Mouse (Mus musculus): ENCODE data around the gene A530064D06Rik. TPM values are rescaled to one million over a fixed set of nuclear protein-coding genes. Genes with fewer than 3 reads are reported as not detected.

Gene A530064D06Rik
- total RNA-seq, 1 experiment from 2014 or later = 32.4 TPM

Other genes starting within 250 kb of the A530064D06Rik start
- gene Foxp4, start 242.6 kb downstream of the A530064D06Rik start, total RNA-seq (2017) = 3.1 to 10.1 TPM (median 9.1 TPM) in 3 replicates
- not detected in 3 replicates for gene 1700122O11Rik, start 129.0 kb downstream of the A530064D06Rik start, total RNA-seq (2017)
- not detected in 3 replicates for gene 1700067P10Rik, start 78.0 kb downstream of the A530064D06Rik start, total RNA-seq (2017)
- 1.1 to 8.9 TPM (median 6.9 TPM) in 3 replicates for gene 9830107B12Rik, start 21.0 kb downstream of the A530064D06Rik start, total RNA-seq (2017)
- 75.7 to 167 TPM (median 150 TPM) in 3 replicates for gene Trem1, start 65.5 kb upstream of the A530064D06Rik start, total RNA-seq (2017)
- gene Trem3, start 80.5 kb upstream of the A530064D06Rik start, total RNA-seq (2017) = 69.2 to 181 TPM (median 173 TPM) in 3 replicates
- gene Treml4, start 97.0 kb upstream of the A530064D06Rik start, total RNA-seq (2017) = 540 to 868 TPM (median 810 TPM) in 3 replicates
- 21.6 to 25.3 TPM (median 23.0 TPM) in 3 replicates for gene Treml2, start 132.2 kb upstream of the A530064D06Rik start, total RNA-seq (2017)
- gene B430306N03Rik, start 148.9 kb upstream of the A530064D06Rik start, total RNA-seq (2017) = 19.1 to 30.4 TPM (median 20.9 TPM) in 3 replicates
- gene Trem2, start 179.1 kb upstream of the A530064D06Rik start, total RNA-seq (2017) = 2.4 to 11.1 TPM (median 5.7 TPM) in 3 replicates
- gene Treml1, start 192.6 kb upstream of the A530064D06Rik start, total RNA-seq (2017) = 3.4 to 26.7 TPM in 2 of 3 replicates, not detected in the other
- 23.0 to 41.0 TPM (median 25.3 TPM) in 3 replicates for gene Nfya, start 242.6 kb upstream of the A530064D06Rik start, total RNA-seq (2017)
- gene Oard1, start 242.7 kb upstream of the A530064D06Rik start, total RNA-seq (2017) = 106 to 120 TPM (median 118 TPM) in 3 replicates